ENCODE assay signal across 8 mouse cellular contexts in the genomic region with DNA sequence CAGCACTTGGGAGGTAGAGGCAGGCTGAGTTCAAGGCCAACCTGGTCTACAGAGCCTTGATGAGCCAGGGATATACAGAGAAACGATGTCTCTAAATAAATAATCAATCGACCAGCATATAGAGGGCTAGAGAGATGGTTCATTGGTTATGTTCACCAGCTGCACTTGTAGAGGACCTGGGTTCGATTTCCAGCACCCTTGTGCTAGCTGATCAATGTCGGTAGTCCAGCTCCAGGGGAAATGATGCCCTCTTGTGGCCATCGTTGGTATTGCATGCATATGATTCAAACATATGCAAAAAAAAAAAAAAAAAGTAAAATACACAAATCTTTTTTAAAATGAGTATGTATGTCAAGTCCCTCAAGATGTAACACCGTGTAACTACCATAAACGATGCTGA. TPM values are rescaled to one million over a fixed set of nuclear protein-coding genes. Genes with fewer than 3 reads are reported as not detected.
DNase-seq lines count a peak whose midpoint lies in the region; ATAC-seq and TF ChIP-seq lines count a peak whose summit lies in the region.

No protein-coding gene starts in this region.

- no peaks in the 10 kb centered on the region for H3K9me3 ChIP-seq in embryonic facial prominence, embryonic 14.5 days (ENCODE audit: control insufficient read depth, low read length)
- H3K9me3 ChIP-seq in hindbrain, embryonic 12.5 days (replicated peaks), result no peaks in the 10 kb centered on the region
- no peaks in the 10 kb centered on the region for H3K9me3 ChIP-seq in limb, embryonic 14.5 days (ENCODE audit: control insufficient read depth, low read length)

- peak; percentile 52 for DNase-seq in kidney, adult 2 months
- DNase-seq in kidney, adult 11 months, result no peak
- DNase-seq in adrenal gland, postnatal 36 days, result peak; percentile 50 to 63
- peak; percentile 54 for DNase-seq in embryonic facial prominence, embryonic 14.5 days (ENCODE audit: low spot score)
- DNase-seq in limb, embryonic 14.5 days (ENCODE audit: low spot score), result peak; percentile 60
- DNase-seq in neural tube, embryonic 10.5 days (ENCODE audit: extremely low spot score, low spot score), result peak; percentile 65
- peak; percentile 38 to 59 for DNase-seq in thymus, postnatal 36 days

- H3K9ac ChIP-seq in embryonic facial prominence, embryonic 14.5 days (ENCODE audit: low read depth, low read length), result no peak overlapping the region
- no peak overlapping the region for H3K9ac ChIP-seq in hindbrain, embryonic 12.5 days
- no peak overlapping the region for H3K9ac ChIP-seq in limb, embryonic 14.5 days (ENCODE audit: low read depth, low read length, severe bottlenecking)

- H3K4me2 ChIP-seq in embryonic facial prominence, embryonic 14.5 days (ENCODE audit: low read depth, low read length), result peak overlapping the region; percentile 71; the same call in 1 of the 2 replicates
- peak overlapping the region; percentile 71; the same call in 1 of the 2 replicates for H3K4me2 ChIP-seq in hindbrain, embryonic 12.5 days (replicated peaks)
- peak overlapping the region; percentile 73; the same call in 1 of the 2 replicates for H3K4me2 ChIP-seq in limb, embryonic 14.5 days (replicated peaks; ENCODE audit: low read depth, low read length, severe bottlenecking)

- TF ChIP-seq CTCF in kidney, adult 2 months (conservative IDR thresholded peaks at IDR 0.05; ENCODE audit: insufficient read depth, insufficient read length, low read depth, low read length), result peak; percentile 74

- no peak for ATAC-seq in embryonic facial prominence, embryonic 14.5 days (ENCODE audit: low read depth)
- ATAC-seq in hindbrain, embryonic 12.5 days (ENCODE audit: low FRiP score), result no peak
- ATAC-seq in limb, embryonic 14.5 days (ENCODE audit: low FRiP score, low read depth), result no peak

- no peaks in the 10 kb centered on the region for H3K36me3 ChIP-seq in kidney, adult 2 months (ENCODE audit: control insufficient read depth, insufficient read depth, low read length)
- no peaks in the 10 kb centered on the region for H3K36me3 ChIP-seq in embryonic facial prominence, embryonic 14.5 days (ENCODE audit: control insufficient read depth, insufficient read depth, low read length)
- no peaks in the 10 kb centered on the region for H3K36me3 ChIP-seq in hindbrain, embryonic 12.5 days
- H3K36me3 ChIP-seq in limb, embryonic 14.5 days (ENCODE audit: control insufficient read depth, insufficient read depth, low read length), result no peaks in the 10 kb centered on the region

- H3K4me1 ChIP-seq in kidney, adult 2 months (ENCODE audit: control insufficient read depth, insufficient read depth, low read length), result peaks cover 3% of the 10 kb centered on the region; the same call in 1 of the 2 replicates
- no peaks in the 10 kb centered on the region for H3K4me1 ChIP-seq in embryonic facial prominence, embryonic 14.5 days (ENCODE audit: control insufficient read depth, insufficient read depth, low read length)
- peaks cover 11% of the 10 kb centered on the region; the same call in 1 of the 2 replicates for H3K4me1 ChIP-seq in hindbrain, embryonic 12.5 days
- no peaks in the 10 kb centered on the region for H3K4me1 ChIP-seq in limb, embryonic 14.5 days (ENCODE audit: control insufficient read depth, insufficient read depth, low read length)

- TF ChIP-seq POLR2A in kidney, adult 2 months (IDR thresholded peaks at IDR 0.05; ENCODE audit: low read depth, low read length), result no peak
- TF ChIP-seq POLR2A in limb, embryonic 14.5 days (IDR thresholded peaks at IDR 0.05; ENCODE audit: borderline replicate concordance, extremely low read depth, insufficient read depth, insufficient read length), result no peak

- no peaks in the 10 kb centered on the region for H3K27me3 ChIP-seq in kidney, adult 2 months (replicated peaks; ENCODE audit: control insufficient read depth, insufficient read depth, low read length)
- H3K27me3 ChIP-seq in embryonic facial prominence, embryonic 14.5 days (replicated peaks; ENCODE audit: control insufficient read depth, insufficient read depth, low read length), result no peaks in the 10 kb centered on the region
- H3K27me3 ChIP-seq in hindbrain, embryonic 12.5 days, result no peaks in the 10 kb centered on the region
- no peaks in the 10 kb centered on the region for H3K27me3 ChIP-seq in limb, embryonic 14.5 days (ENCODE audit: control insufficient read depth, insufficient read depth, low read length)

- WGBS in kidney, adult 2 months, result 26% methylated on average over 7 of the region's 7 CpGs
- 25% methylated on average over 7 of the region's 7 CpGs for WGBS in embryonic facial prominence, embryonic 14.5 days
- 16% methylated on average over 7 of the region's 7 CpGs for WGBS in hindbrain, embryonic 12.5 days
- WGBS in limb, embryonic 14.5 days, result 21% methylated on average over 7 of the region's 7 CpGs

- H3K27ac ChIP-seq in kidney, adult 2 months (ENCODE audit: insufficient read depth, low read depth, low read length), result no peak overlapping the region
- no peak overlapping the region for H3K27ac ChIP-seq in embryonic facial prominence, embryonic 14.5 days (replicated peaks; ENCODE audit: low read depth, low read length)
- peak overlapping the region; percentile 91 for H3K27ac ChIP-seq in hindbrain, embryonic 12.5 days
- no peak overlapping the region for H3K27ac ChIP-seq in limb, embryonic 14.5 days (replicated peaks; ENCODE audit: low read depth, low read length)

- no peak overlapping the region for H3K4me3 ChIP-seq in kidney, adult 2 months (ENCODE audit: insufficient read depth, low read depth, low read length)
- H3K4me3 ChIP-seq in embryonic facial prominence, embryonic 14.5 days (ENCODE audit: low read depth, low read length), result no peak overlapping the region; the same call in 1 of the 2 replicates
- H3K4me3 ChIP-seq in hindbrain, embryonic 12.5 days, result peak overlapping the region; percentile 91; the same call in 1 of the 2 replicates
- 0 out of 2 replicates have a peak overlapping the region, but pooled peaks have one; percentile 88 for H3K4me3 ChIP-seq in limb, embryonic 14.5 days (replicated peaks; ENCODE audit: low read length)

RNA-seq across cellular contexts. Expression of gene Atp9a, which starts 0.4 kb away (rescaled TPM):
- polyA plus RNA-seq in kidney, adult 2 months (2012; rRNA removed), result 56.0 and 59.8 TPM in 2 replicates
- total RNA-seq in adrenal gland, postnatal 36 days (2021), result 10 to 100 TPM; 70.2 to 81.5 TPM
- 28.7 and 29.1 TPM in 2 replicates for polyA plus RNA-seq in embryonic facial prominence, embryonic 14.5 days (2014; fragmentation: Nextera tagmentation; extraction: Ambion mirVana)
- 50.8 and 54.2 TPM in 2 replicates for polyA plus RNA-seq in hindbrain, embryonic 12.5 days (2016; fragmentation: Nextera tagmentation; extraction: Ambion mirVana)
- polyA plus RNA-seq in limb, embryonic 14.5 days (2012; rRNA removed), result 53.6 and 66.8 TPM in 2 replicates
- 28.0 and 31.2 TPM in 2 replicates for polyA plus RNA-seq in limb, embryonic 14.5 days (2014; fragmentation: Nextera tagmentation; extraction: Ambion mirVana)

RNA-seq across cellular contexts. Expression of gene Sall4, which starts 25.1 kb away (rescaled TPM):
- not detected in 2 replicates for polyA plus RNA-seq in kidney, adult 2 months (2012; rRNA removed)
- not detected for total RNA-seq in adrenal gland, postnatal 36 days (2021)
- polyA plus RNA-seq in embryonic facial prominence, embryonic 14.5 days (2014; fragmentation: Nextera tagmentation; extraction: Ambion mirVana), result 0.35 and 0.42 TPM in 2 replicates
- polyA plus RNA-seq in hindbrain, embryonic 12.5 days (2016; fragmentation: Nextera tagmentation; extraction: Ambion mirVana), result 2.3 and 3.2 TPM in 2 replicates
- 0.24 and 0.31 TPM in 2 replicates for polyA plus RNA-seq in limb, embryonic 14.5 days (2012; rRNA removed)
- 0.34 and 1.2 TPM in 2 replicates for polyA plus RNA-seq in limb, embryonic 14.5 days (2014; fragmentation: Nextera tagmentation; extraction: Ambion mirVana)

Comparison
In these comparisons a context has a peak if more than half of its experiments do, and no peak if none do; other contexts are left out.
1. H3K4me3 ChIP-seq: peak in hindbrain, embryonic 12.5 days (single experiment) and limb, embryonic 14.5 days (single experiment); none in kidney, adult 2 months (single experiment) and embryonic facial prominence, embryonic 14.5 days (single experiment).
2. Peak in every context shown above with its lines, with median percentiles within 50 percentile points of each other: H3K4me2 ChIP-seq.